Mouse (Mus musculus): ENCODE measurements around the gene Etfa. TPM values are rescaled to one million over a fixed set of nuclear protein-coding genes. Genes with fewer than 3 reads are reported as not detected.

Etfa gene
- polyA plus RNA-seq, 1 experiment: 1,767 TPM

- Histone ChIP-seq H3K27ac (replicated peaks; ENCODE audit: low read depth, low read length) (peak overlapping the region; percentile 50; the same call in 1 of the 2 replicates), H3K4me1 (ENCODE audit: control insufficient read depth, insufficient read depth, insufficient read length, low read length) (0 out of 2 replicates have a peak, but pooled peaks cover 3% of the 10 kb centered on the region), H3K4me3 (ENCODE audit: insufficient read depth, low read depth, low read length) (peak overlapping the region; percentile 24)
These were observed 100.9 kb downstream of the Etfa start for GRCm38 (mm10) chr9:55411154-55411553.

GRCm38 (mm10) chr9:55410430-55410829 lies 101.6 kb downstream of the Etfa start:
- H3K4me1 ChIP-seq (ENCODE audit: control insufficient read depth, insufficient read depth, insufficient read length, low read length): peaks cover 6% of the 10 kb centered on the region; the same call in 1 of the 2 replicates
- H3K27ac ChIP-seq (replicated peaks; ENCODE audit: low read depth, low read length): peak overlapping the region; percentile 90
- peak overlapping the region; percentile 60 for H3K4me3 ChIP-seq (ENCODE audit: insufficient read depth, low read depth, low read length)

DNA sequence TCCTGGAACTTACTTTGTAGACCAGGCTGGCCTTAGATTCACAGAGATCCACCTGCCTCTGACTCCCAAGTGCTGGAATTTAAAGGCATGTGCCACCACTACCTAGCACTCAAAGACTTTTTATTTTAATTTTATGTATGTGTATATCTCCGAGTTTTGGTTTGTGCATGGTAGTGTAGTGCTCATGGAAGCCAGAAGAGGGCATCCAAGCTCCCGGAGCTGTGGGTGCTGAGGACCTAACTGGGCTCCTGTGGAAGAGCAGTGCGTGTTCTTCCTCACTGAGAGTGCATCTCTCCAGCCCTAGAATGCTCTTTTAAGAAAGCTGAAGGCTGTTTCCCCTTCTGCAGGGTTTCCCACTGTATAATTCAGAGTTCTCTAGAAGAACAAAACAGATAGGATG lies 102.2 kb downstream of the Etfa start:
- Histone ChIP-seq H3K27ac (replicated peaks; ENCODE audit: low read depth, low read length) (peak overlapping the region; percentile 90), H3K4me3 (ENCODE audit: insufficient read depth, low read depth, low read length) (peak overlapping the region; percentile 60), H3K4me1 (ENCODE audit: control insufficient read depth, insufficient read depth, insufficient read length, low read length) (peaks cover 9% of the 10 kb centered on the region)

- peaks cover 13% of the 10 kb centered on the region for H3K4me1 ChIP-seq (ENCODE audit: control insufficient read depth, insufficient read depth, insufficient read length, low read length)
- H3K27ac ChIP-seq (replicated peaks; ENCODE audit: low read depth, low read length): peak overlapping the region; percentile 90
- peak overlapping the region; percentile 60; the same call in 1 of the 2 replicates for H3K4me3 ChIP-seq (ENCODE audit: insufficient read depth, low read depth, low read length)
These were observed 103.2 kb downstream of the Etfa start for GRCm38 (mm10) chr9:55408851-55409250.

- no peak overlapping the region for H3K4me3 ChIP-seq (ENCODE audit: insufficient read depth, low read depth, low read length)
- H3K4me1 ChIP-seq (ENCODE audit: control insufficient read depth, insufficient read depth, insufficient read length, low read length): peaks cover 16% of the 10 kb centered on the region
- H3K27ac ChIP-seq (replicated peaks; ENCODE audit: low read depth, low read length): no peak overlapping the region
These were observed 105.3 kb downstream of the Etfa start for GRCm38 (mm10) chr9:55406773-55407172.

- H3K4me3 ChIP-seq (ENCODE audit: insufficient read depth, low read depth, low read length): no peak overlapping the region
- peaks cover 16% of the 10 kb centered on the region for H3K4me1 ChIP-seq (ENCODE audit: control insufficient read depth, insufficient read depth, insufficient read length, low read length)
- H3K27ac ChIP-seq (replicated peaks; ENCODE audit: low read depth, low read length): peak overlapping the region; percentile 81
These were observed 106.9 kb downstream of the Etfa start for GRCm38 (mm10) chr9:55404976-55405702.

Other genes with a start within 250 kb of the Etfa start
- 184 and 242 TPM in 2 replicates for gene Nrg4, start 185.4 kb downstream of the Etfa start, polyA plus RNA-seq (2012; ENCODE audit: insufficient read depth, insufficient read length, missing spikeins)
- 1.1 and 1.5 TPM in 2 replicates for gene Tmem266, start 185.3 kb downstream of the Etfa start, polyA plus RNA-seq (2012; ENCODE audit: insufficient read depth, insufficient read length, missing spikeins)
- gene Isl2, start 26.4 kb upstream of the Etfa start, polyA plus RNA-seq (2012; ENCODE audit: insufficient read depth, insufficient read length, missing spikeins): not detected in 2 replicates